Mouse (Mus musculus) limb, embryonic 11.5 days (tissue): ENCODE data around the gene Msto1. TPM values are rescaled to one million over a fixed set of nuclear protein-coding genes. Genes with fewer than 3 reads are reported as not detected.

Source experiments
- ATAC-seq: fragments of 200-750 bp; cut with Nextera tagmentation; 2 replicates; pipeline ENCODE4 v1.8.0; 2017; ENCODE audit warnings: low read depth; ENCODE audit not compliant: insufficient number of reproducible peaks, low FRiP score, low TSS enrichment
- DNase-seq: peaks from one replicate; pipeline ENCODE4 v3.0.0-alpha.2; 2015; ENCODE audit warnings: low spot score
- H3K27ac ChIP-seq: fragments of 300-500 bp; sonication (generic); replicated peaks from 2 replicates; pipeline ENCODE4 v1.5.1; 2014; ENCODE audit warnings: low read depth, mild to moderate bottlenecking, low read length
- H3K27me3 ChIP-seq: fragments of 300-500 bp; sonication (generic); 2 replicates; pipeline ENCODE4 v1.6.1; 2014; ENCODE audit warnings: mild to moderate bottlenecking, low read length, mixed read lengths; ENCODE audit not compliant: control insufficient read depth, insufficient read depth
- H3K36me3 ChIP-seq: fragments of 300-500 bp; sonication (generic); 2 replicates; pipeline ENCODE4 v1.6.1; 2014; ENCODE audit warnings: mild to moderate bottlenecking, low read length, moderate library complexity, mixed read lengths; ENCODE audit not compliant: control insufficient read depth, insufficient read depth
- H3K4me1 ChIP-seq: fragments of 300-500 bp; sonication (generic); 2 replicates; pipeline ENCODE4 v1.6.1; 2014; ENCODE audit warnings: low read length, mixed read lengths; ENCODE audit not compliant: control insufficient read depth, insufficient read depth
- H3K4me2 ChIP-seq: fragments of 300-500 bp; sonication (generic); 2 replicates; pipeline ENCODE4 v1.6.1; 2014; ENCODE audit warnings: low read depth, mild to moderate bottlenecking, moderate library complexity; ENCODE audit not compliant: severe bottlenecking
- H3K4me3 ChIP-seq: fragments of 300-500 bp; sonication (generic); 2 replicates; pipeline ENCODE4 v1.5.1; 2014; ENCODE audit warnings: low read depth, low read length
- H3K9ac ChIP-seq: fragments of 300-500 bp; sonication (generic); 2 replicates; pipeline ENCODE4 v1.6.1; 2014; ENCODE audit warnings: mild to moderate bottlenecking, low read length
- H3K9me3 ChIP-seq: fragments of 300-500 bp; sonication (generic); 2 replicates; pipeline ENCODE4 v1.6.1; 2016; ENCODE audit warnings: low read length; ENCODE audit not compliant: control insufficient read depth
- WGBS: fragments of 180-500 bp; shearing (Covaris S2); extraction: QIAGEN DNeasy Blood & Tissue Kit; methylation state at CpG from one replicate; pipeline ENCODE4 v1.1.7; 2014; 5-methylcytosine and 5-hydroxymethylcytosine counted together
- polyA plus RNA-seq: library from polyadenylated mRNA; unstranded; fragments of >200 nt; fragmentation: Nextera tagmentation; extraction: Ambion mirVana; gene quantifications from 2 replicates; pipeline ENCODE4 v1.2.1, GENCODE M21; 2014

Msto1 gene
- polyA plus RNA-seq, 1 experiment from 2014 or later, result 53.3 TPM

- 91% methylated on average over 4 of the region's 4 CpGs for WGBS
- H3K4me3 ChIP-seq, result no peak overlapping the region
- ATAC-seq (no peak), DNase-seq (no peak)
- H3K4me1 ChIP-seq, result peaks cover 4% of the 10 kb centered on the region; the same call in 1 of the 2 replicates
- H3K27me3 ChIP-seq, result no peaks in the 10 kb centered on the region
- no peaks in the 10 kb centered on the region for H3K9me3 ChIP-seq
- H3K4me2 ChIP-seq, result no peak overlapping the region
- H3K9ac ChIP-seq, result no peak overlapping the region
- H3K27ac ChIP-seq, result no peak overlapping the region
- H3K36me3 ChIP-seq, result peaks cover 7% of the 10 kb centered on the region
These were observed 30.3 kb upstream of the Msto1 start for GRCm38 (mm10) chr3:88944109-88944508.

- H3K4me3 ChIP-seq, result no peak overlapping the region
- H3K9ac ChIP-seq, result no peak overlapping the region
- no peaks in the 10 kb centered on the region for H3K27me3 ChIP-seq
- H3K4me2 ChIP-seq, result no peak overlapping the region
- 95% methylated on average over 10 of the region's 10 CpGs for WGBS
- no peak overlapping the region for H3K27ac ChIP-seq
- peaks cover 7% of the 10 kb centered on the region for H3K36me3 ChIP-seq
- DNase-seq, result no peak
- no peaks in the 10 kb centered on the region for H3K9me3 ChIP-seq
- H3K4me1 ChIP-seq, result no peaks in the 10 kb centered on the region
- ATAC-seq, result no peak
These were observed 28.6 kb upstream of the Msto1 start for GRCm38 (mm10) chr3:88942316-88942880.

- DNase-seq (no peak), ATAC-seq (no peak)
- WGBS, result 70% methylated on average over 3 of the region's 3 CpGs
- no peaks in the 10 kb centered on the region for H3K27me3 ChIP-seq
- H3K4me2 ChIP-seq, result no peak overlapping the region
- H3K27ac ChIP-seq, result no peak overlapping the region
- peaks cover 10% of the 10 kb centered on the region for H3K36me3 ChIP-seq
- no peaks in the 10 kb centered on the region for H3K4me1 ChIP-seq
- H3K9ac ChIP-seq, result no peak overlapping the region
- H3K4me3 ChIP-seq, result no peak overlapping the region
- H3K9me3 ChIP-seq, result no peaks in the 10 kb centered on the region
These were observed 25.9 kb upstream of the Msto1 start for GRCm38 (mm10) chr3:88939749-88940148.

- Histone ChIP-seq H3K4me3 (no peak overlapping the region), H3K4me1 (no peaks in the 10 kb centered on the region), H3K4me2 (no peak overlapping the region), H3K36me3 (peaks cover 10% of the 10 kb centered on the region), H3K27me3 (no peaks in the 10 kb centered on the region), H3K9ac (no peak overlapping the region), H3K27ac (no peak overlapping the region), H3K9me3 (no peaks in the 10 kb centered on the region)
- ATAC-seq (no peak), DNase-seq (no peak)
- 93% methylated on average over 10 of the region's 10 CpGs for WGBS
These were observed 25.3 kb upstream of the Msto1 start for GRCm38 (mm10) chr3:88939071-88939470.

- Histone ChIP-seq H3K9ac (no peak overlapping the region), H3K4me3 (no peak overlapping the region), H3K4me1 (no peaks in the 10 kb centered on the region), H3K27ac (no peak overlapping the region), H3K27me3 (no peaks in the 10 kb centered on the region), H3K9me3 (no peaks in the 10 kb centered on the region), H3K4me2 (no peak overlapping the region), H3K36me3 (peaks cover 13% of the 10 kb centered on the region; the same call in 1 of the 2 replicates)
- 86% methylated on average over 3 of the region's 3 CpGs for WGBS
- no peak for ATAC-seq
- no peak for DNase-seq
These were observed 15.7 kb upstream of the Msto1 start for GRCm38 (mm10) chr3:88929501-88929900.

- no peak for DNase-seq
- H3K9me3 ChIP-seq, result no peaks in the 10 kb centered on the region
- 92% methylated on average over 2 of the region's 2 CpGs for WGBS
- H3K4me2 ChIP-seq, result no peak overlapping the region
- H3K27ac ChIP-seq, result no peak overlapping the region
- no peak overlapping the region for H3K9ac ChIP-seq
- no peaks in the 10 kb centered on the region for H3K4me1 ChIP-seq
- no peaks in the 10 kb centered on the region for H3K27me3 ChIP-seq
- no peak overlapping the region for H3K4me3 ChIP-seq
- no peak for ATAC-seq
- H3K36me3 ChIP-seq, result peaks cover 25% of the 10 kb centered on the region
These were observed 11.9 kb upstream of the Msto1 start for GRCm38 (mm10) chr3:88925651-88926050.

GRCm38 (mm10) chr3:88923989-88924591 lies 10.3 kb upstream of the Msto1 start:
- WGBS, result 94% methylated on average over 8 of the region's 8 CpGs
- no peak for DNase-seq
- H3K9me3 ChIP-seq, result no peaks in the 10 kb centered on the region

GRCm38 (mm10) chr3:88921411-88921810 lies 7.6 kb upstream of the Msto1 start:
- Histone ChIP-seq H3K4me3 (no peak overlapping the region), H3K27ac (no peak overlapping the region), H3K4me2 (no peak overlapping the region), H3K9me3 (no peaks in the 10 kb centered on the region), H3K27me3 (no peaks in the 10 kb centered on the region), H3K9ac (no peak overlapping the region), H3K36me3 (peaks cover 18% of the 10 kb centered on the region), H3K4me1 (no peaks in the 10 kb centered on the region)
- WGBS, result 95% methylated on average over 9 of the region's 9 CpGs
- no peak for DNase-seq
- no peak for ATAC-seq

More at GRCm38 (mm10) chr3:88923989-88924591, 10.3 kb upstream of the Msto1 start:
- peaks cover 25% of the 10 kb centered on the region for H3K36me3 ChIP-seq
- H3K9ac ChIP-seq, result no peak overlapping the region
- ATAC-seq, result no peak
- H3K4me1 ChIP-seq, result no peaks in the 10 kb centered on the region
- no peaks in the 10 kb centered on the region for H3K27me3 ChIP-seq
- no peak overlapping the region for H3K4me2 ChIP-seq
- H3K4me3 ChIP-seq, result no peak overlapping the region
- no peak overlapping the region for H3K27ac ChIP-seq

- no peak overlapping the region for H3K27ac ChIP-seq
- H3K27me3 ChIP-seq, result no peaks in the 10 kb centered on the region
- H3K9ac ChIP-seq, result no peak overlapping the region
- no peak overlapping the region for H3K4me3 ChIP-seq
- peaks cover 18% of the 10 kb centered on the region for H3K36me3 ChIP-seq
- no peaks in the 10 kb centered on the region for H3K4me1 ChIP-seq
- no peaks in the 10 kb centered on the region for H3K9me3 ChIP-seq
- H3K4me2 ChIP-seq, result no peak overlapping the region
- ATAC-seq (no peak), DNase-seq (no peak)
- WGBS, result 87% methylated on average over 13 of the region's 13 CpGs
These were observed 5.2 kb upstream of the Msto1 start for GRCm38 (mm10) chr3:88918981-88919380.
